Mouse (Mus musculus): ENCODE data around the gene Lmx1b.

Gene Lmx1b

GRCm38 (mm10) chr2:33630081-33631021 is 10.0 kb downstream of the Lmx1b start:
- no peak for DNase-seq (ENCODE audit: low read depth, low spot score)

GRCm38 (mm10) chr2:33629641-33630040 is 10.7 kb downstream of the Lmx1b start:
- DNase-seq (ENCODE audit: low read depth, low spot score) = no peak

GRCm38 (mm10) chr2:33628791-33629190 is 11.5 kb downstream of the Lmx1b start:
- DNase-seq (ENCODE audit: low read depth, low spot score) = no peak

GRCm38 (mm10) chr2:33627058-33627375 is 13.3 kb downstream of the Lmx1b start:
- no peak for DNase-seq (ENCODE audit: low read depth, low spot score)

GRCm38 (mm10) chr2:33626262-33627057 is 13.9 kb downstream of the Lmx1b start:
- DNase-seq (ENCODE audit: low read depth, low spot score) = no peak

GRCm38 (mm10) chr2:33617670-33618069 is 22.6 kb downstream of the Lmx1b start:
- DNase-seq (ENCODE audit: low read depth, low spot score) = no peak

GRCm38 (mm10) chr2:33616411-33616843 is 23.9 kb downstream of the Lmx1b start:
- DNase-seq (ENCODE audit: low read depth, low spot score) = no peak

- no peak for DNase-seq (ENCODE audit: low read depth, low spot score)
Measured at GRCm38 (mm10) chr2:33615843-33616344, 24.4 kb downstream of the Lmx1b start.

- DNase-seq (ENCODE audit: low read depth, low spot score) = no peak
Measured at GRCm38 (mm10) chr2:33605487-33606256, 34.6 kb downstream of the Lmx1b start.

- DNase-seq (ENCODE audit: low read depth, low spot score) = peak; percentile 6
Measured at GRCm38 (mm10) chr2:33604846-33605486, 35.3 kb downstream of the Lmx1b start.

GRCm38 (mm10) chr2:33600520-33600919 is 39.8 kb downstream of the Lmx1b start:
- peak; percentile 29 for DNase-seq (ENCODE audit: low read depth, low spot score)

- no peak for DNase-seq (ENCODE audit: low read depth, low spot score)
Measured at GRCm38 (mm10) chr2:33597384-33597783, 42.9 kb downstream of the Lmx1b start.

GRCm38 (mm10) chr2:33595085-33595423 is 45.3 kb downstream of the Lmx1b start:
- DNase-seq (ENCODE audit: low read depth, low spot score) = no peak

- DNase-seq (ENCODE audit: low read depth, low spot score) = no peak
Measured at GRCm38 (mm10) chr2:33594181-33595084, 45.9 kb downstream of the Lmx1b start.

- peak; percentile 34 for DNase-seq (ENCODE audit: low read depth, low spot score)
Measured at GRCm38 (mm10) chr2:33592931-33593555, 47.3 kb downstream of the Lmx1b start.

GRCm38 (mm10) chr2:33589280-33589679 is 51.0 kb downstream of the Lmx1b start:
- DNase-seq (ENCODE audit: low read depth, low spot score) = no peak

- no peak for DNase-seq (ENCODE audit: low read depth, low spot score)
Measured at GRCm38 (mm10) chr2:33584937-33585910, 55.1 kb downstream of the Lmx1b start.

- no peak for DNase-seq (ENCODE audit: low read depth, low spot score)
Measured at GRCm38 (mm10) chr2:33583761-33584160, 56.5 kb downstream of the Lmx1b start.

GRCm38 (mm10) chr2:33583317-33583716 is 57.0 kb downstream of the Lmx1b start:
- DNase-seq (ENCODE audit: low read depth, low spot score) = no peak

Data from A20 (cell line).